Mouse (Mus musculus) retina, adult 2 months (tissue): ENCODE results near the gene Anks3.

Source experiments
- DNase-seq: peaks from one replicate; pipeline ENCODE4 v3.0.0-alpha.2; 2012; ENCODE audit warnings: low read depth, low spot score

Gene Anks3

GRCm38 (mm10) chr16:4928474-4928873, 35.5 kb downstream of the Anks3 start:
- no peak for DNase-seq

GRCm38 (mm10) chr16:4927967-4928366, 36.0 kb downstream of the Anks3 start:
- DNase-seq, result no peak

- no peak for DNase-seq
Observed at GRCm38 (mm10) chr16:4923996-4924395, 40.0 kb downstream of the Anks3 start.

- no peak for DNase-seq
Observed at GRCm38 (mm10) chr16:4922481-4922880, 41.5 kb downstream of the Anks3 start.

- DNase-seq, result no peak
Observed at GRCm38 (mm10) chr16:4920556-4920955, 43.4 kb downstream of the Anks3 start.

- DNase-seq, result no peak
Observed at GRCm38 (mm10) chr16:4916608-4917007, 47.4 kb downstream of the Anks3 start.

- DNase-seq, result no peak
Observed at GRCm38 (mm10) chr16:4915931-4916330, 48.1 kb downstream of the Anks3 start.

GRCm38 (mm10) chr16:4913783-4914735, 49.9 kb downstream of the Anks3 start:
- DNase-seq, result peak; percentile 44

GRCm38 (mm10) chr16:4912907-4913782, 50.9 kb downstream of the Anks3 start:
- no peak for DNase-seq

GRCm38 (mm10) chr16:4912074-4912648, 51.8 kb downstream of the Anks3 start:
- DNase-seq, result no peak

GRCm38 (mm10) chr16:4910758-4911157, 53.2 kb downstream of the Anks3 start:
- no peak for DNase-seq

- DNase-seq, result no peak
Observed at GRCm38 (mm10) chr16:4909745-4910144, 54.3 kb downstream of the Anks3 start.

- no peak for DNase-seq
Observed at GRCm38 (mm10) chr16:4907972-4908371, 56.0 kb downstream of the Anks3 start.

GRCm38 (mm10) chr16:4907386-4907785, 56.6 kb downstream of the Anks3 start:
- no peak for DNase-seq

GRCm38 (mm10) chr16:4906559-4906958, 57.4 kb downstream of the Anks3 start:
- no peak for DNase-seq

- no peak for DNase-seq
Observed at GRCm38 (mm10) chr16:4905591-4905990, 58.4 kb downstream of the Anks3 start.

GRCm38 (mm10) chr16:4904878-4905277, 59.1 kb downstream of the Anks3 start:
- DNase-seq, result no peak

- no peak for DNase-seq
Observed at GRCm38 (mm10) chr16:4903491-4904102, 60.4 kb downstream of the Anks3 start.

GRCm38 (mm10) chr16:4902390-4902789, 61.6 kb downstream of the Anks3 start:
- DNase-seq, result no peak

GRCm38 (mm10) chr16:4901167-4901566, 62.8 kb downstream of the Anks3 start:
- DNase-seq, result no peak

GRCm38 (mm10) chr16:4899711-4900110, 64.3 kb downstream of the Anks3 start:
- no peak for DNase-seq

- DNase-seq, result no peak
Observed at GRCm38 (mm10) chr16:4898881-4899280, 65.1 kb downstream of the Anks3 start.
